Mouse (Mus musculus) WW6 (cell line): ENCODE measurements around the gene Plek2.
"Not testable (repeated sequence)": the region's sequence is repeated elsewhere in the genome, so short reads cannot be mapped to it uniquely, and the experiment has no call there.

Experiments
- DNase-seq: peaks from one replicate; pipeline ENCODE4 v3.0.0-alpha.2; 2013; ENCODE audit warnings: low read depth, low spot score

Gene Plek2

DNA sequence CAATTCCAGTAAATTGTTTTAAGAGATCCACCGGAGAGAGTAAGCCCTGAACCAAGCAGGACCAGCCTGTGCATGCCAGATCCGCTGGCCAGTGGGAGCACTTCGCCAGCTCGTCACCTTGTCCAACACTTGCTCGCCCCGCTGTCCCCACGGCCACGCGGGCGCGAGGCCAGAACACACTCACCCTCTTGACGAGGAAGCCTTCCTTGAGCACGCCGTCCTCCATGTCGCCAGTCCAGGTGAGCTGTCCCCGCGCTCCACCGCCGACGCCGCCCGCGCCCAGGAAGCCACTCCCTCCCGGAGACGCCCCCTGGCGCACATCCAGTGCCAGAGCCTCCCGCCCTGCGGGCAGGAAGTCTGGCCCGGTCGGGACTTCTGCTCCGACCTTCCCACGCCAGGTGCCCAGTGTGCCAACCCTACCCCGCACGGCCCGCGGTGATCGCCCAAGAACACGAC, at the start of gene Plek2:
Gene Plek2 (minus strand): TSS at position 258 of the 456 bp plus-strand sequence.
- no peak for DNase-seq

GRCm38 (mm10) chr12:78956405-78956804, 49.6 kb upstream of the Plek2 start:
- no peak for DNase-seq

- no peak for DNase-seq
Measured at GRCm38 (mm10) chr12:78952484-78952883, 45.7 kb upstream of the Plek2 start.

DNA sequence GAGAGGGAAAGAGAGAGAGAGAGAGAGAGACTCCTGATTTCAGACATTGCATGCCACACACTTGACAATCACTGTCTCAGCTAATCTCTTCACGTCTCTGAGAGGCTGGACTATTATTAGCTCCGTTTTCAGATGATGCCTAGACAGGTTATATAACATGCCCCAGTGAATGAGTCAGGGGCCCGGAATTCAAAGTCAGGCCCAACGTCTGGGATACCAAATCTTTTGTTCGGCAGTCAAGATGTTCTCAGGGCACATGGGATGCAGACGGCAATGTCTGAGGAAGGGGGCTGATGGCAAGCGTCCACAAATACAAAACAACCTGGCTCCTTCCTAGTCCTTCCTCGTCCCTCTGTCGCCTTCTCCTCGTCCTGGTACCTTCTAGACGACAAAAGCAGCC, 45.3 kb upstream of the Plek2 start:
- DNase-seq = no peak

DNA sequence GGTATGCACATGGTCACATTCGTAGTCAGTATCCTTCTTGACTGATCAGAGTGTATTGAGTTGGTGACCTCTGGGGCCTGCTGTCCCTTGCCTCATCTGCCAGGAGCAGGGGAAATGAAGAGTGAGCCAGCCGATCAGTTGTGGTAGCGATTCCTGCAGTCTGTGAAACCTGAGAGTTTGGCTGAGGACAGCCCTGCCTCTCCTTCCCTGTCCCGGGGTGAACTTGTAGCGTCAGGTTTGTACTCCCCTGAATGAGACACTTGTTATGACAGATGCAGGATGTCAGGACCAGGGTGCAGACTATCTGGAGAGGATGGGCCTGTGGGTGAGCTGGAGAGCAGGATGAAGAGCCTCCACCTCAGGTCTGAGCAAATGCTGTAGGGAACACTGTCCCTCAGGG, 40.9 kb upstream of the Plek2 start:
- DNase-seq = no peak

- DNase-seq = no peak
Measured at GRCm38 (mm10) chr12:78947161-78947560, 40.4 kb upstream of the Plek2 start.

DNA sequence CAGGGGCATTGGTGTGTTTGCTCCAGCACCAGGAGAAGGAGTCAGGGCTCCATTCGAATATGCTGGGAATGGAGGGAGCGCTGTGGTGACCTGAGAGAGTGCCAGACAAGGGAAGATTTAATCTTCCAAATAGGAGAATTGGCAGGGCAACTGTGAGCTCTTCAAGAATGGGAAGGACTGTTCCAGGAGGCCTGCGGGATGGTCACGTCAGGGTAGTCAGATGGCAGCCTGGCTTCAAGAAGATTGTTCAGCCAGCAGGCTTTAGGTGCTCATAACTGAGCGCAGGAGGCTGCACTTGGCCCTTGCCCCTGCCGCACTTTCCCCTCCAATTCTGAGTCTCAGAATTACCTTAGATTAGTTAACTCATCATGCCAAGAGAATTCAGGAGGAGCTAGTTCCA, 36.2 kb upstream of the Plek2 start:
- DNase-seq = no peak

DNA sequence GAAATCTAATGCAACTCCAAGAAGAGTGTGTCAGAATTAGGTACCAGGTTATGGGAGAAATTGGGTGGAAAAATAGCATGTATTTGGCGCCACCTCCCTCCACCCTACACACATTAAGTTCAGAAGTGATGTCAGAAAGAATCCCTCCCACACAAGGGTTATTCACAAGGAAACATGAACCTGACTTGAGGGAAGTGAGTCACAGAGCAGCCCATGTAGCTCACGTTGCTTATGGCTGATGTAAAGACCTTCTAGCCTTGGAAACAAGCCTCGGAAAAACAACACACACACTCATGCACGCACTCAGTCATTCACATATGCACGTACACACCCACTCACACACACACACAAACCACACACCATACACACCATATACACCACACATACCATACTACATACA, 33.3 kb upstream of the Plek2 start:
- DNase-seq = no peak

DNA sequence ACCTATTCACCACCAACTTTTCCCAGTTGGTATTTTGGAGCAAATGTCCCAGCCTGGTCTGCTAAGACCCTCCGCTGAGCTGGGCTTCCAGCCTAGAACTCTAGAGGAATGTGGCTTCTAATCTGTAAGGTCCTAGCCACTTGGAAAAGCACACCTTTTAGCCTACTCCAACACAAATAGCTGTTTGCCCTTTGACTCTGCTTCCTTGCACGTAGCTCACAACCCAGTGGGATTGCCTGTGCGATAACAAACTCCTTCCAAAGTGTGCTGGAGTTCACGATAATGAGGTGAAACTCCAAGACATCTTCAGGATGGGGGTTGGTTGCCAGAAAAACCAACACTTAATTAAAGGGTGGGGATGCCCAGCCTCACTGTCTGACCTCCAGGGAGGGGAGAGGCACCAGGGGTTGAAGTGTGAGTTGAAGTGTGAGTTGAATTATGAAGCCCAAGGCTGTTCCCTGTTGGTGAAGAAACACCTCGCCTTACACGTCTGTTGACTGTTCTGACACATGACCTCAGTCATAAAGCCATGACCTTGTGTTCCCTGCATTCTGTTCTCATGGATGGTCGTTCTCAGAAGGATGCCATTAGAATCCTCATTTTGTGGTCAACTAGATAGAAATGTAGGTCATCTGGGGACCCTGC, 32.8 kb upstream of the Plek2 start:
- DNase-seq = no peak

DNA sequence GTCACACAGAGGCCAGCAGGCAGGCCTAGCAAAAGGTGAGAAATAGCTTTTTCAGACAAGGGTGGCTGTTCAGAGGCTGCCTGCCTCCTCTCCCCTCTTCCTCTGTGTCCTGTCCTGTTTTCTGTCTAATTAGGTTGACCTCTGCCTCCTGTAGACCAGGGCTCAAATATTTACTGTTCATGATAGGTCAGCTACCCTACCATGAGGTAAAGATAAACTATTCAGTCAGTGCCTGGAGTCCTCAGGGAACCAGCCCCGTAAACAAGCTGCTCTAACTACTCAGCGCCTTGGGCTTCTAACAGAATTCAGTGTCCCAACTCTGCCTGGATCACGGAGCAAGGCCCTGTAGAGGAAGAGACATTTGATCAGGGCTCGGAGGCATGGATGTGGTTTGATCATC, 29.7 kb upstream of the Plek2 start:
- no peak for DNase-seq

- no peak for DNase-seq
Measured at GRCm38 (mm10) chr12:78929900-78930299, 23.1 kb upstream of the Plek2 start.

- no peak for DNase-seq
Measured at GRCm38 (mm10) chr12:78927287-78927686, 20.5 kb upstream of the Plek2 start.

- no peak for DNase-seq
Measured at GRCm38 (mm10) chr12:78923539-78924189, 16.9 kb upstream of the Plek2 start.

DNA sequence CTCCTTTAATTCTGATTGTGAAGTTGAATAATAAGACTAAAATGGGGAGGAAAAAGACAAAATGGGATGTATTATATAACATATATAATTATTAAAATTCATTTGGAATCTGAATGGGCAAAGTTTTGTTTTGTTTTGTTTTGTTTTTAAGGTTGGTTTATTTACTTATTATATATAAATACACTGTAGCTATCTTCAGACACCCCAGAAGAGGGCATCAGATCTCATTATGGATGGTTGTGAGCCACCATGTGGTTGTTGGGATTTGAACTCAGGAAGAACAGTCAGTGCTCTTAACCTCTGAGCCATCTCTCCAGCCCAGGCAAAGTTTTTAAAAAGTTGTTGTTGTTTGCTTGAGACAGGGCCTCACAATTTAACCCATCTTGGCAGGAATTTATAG, 16.2 kb upstream of the Plek2 start:
- DNase-seq = not testable (repeated sequence)

DNA sequence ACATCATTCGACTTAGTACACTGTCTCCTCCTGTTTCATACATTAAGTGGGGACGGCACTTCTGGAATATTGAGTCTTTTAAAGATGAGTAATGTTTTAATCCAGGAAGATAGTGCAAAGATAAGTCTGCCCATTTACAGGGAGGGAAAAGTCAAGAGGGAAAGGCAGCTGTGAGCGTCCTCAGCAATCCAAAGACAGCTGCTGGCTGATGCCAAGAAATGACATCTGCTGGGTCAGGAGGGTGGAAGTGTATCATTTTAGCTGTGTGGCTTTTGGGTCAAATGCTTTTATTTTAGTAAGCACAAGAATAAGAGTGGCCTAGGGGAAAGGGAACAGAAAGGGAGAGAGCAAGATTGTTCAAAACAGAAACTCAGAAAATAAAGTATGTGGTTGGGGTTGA, 15.3 kb upstream of the Plek2 start:
- no peak for DNase-seq

GRCm38 (mm10) chr12:78921421-78921820, 14.7 kb upstream of the Plek2 start:
- DNase-seq = no peak

DNA sequence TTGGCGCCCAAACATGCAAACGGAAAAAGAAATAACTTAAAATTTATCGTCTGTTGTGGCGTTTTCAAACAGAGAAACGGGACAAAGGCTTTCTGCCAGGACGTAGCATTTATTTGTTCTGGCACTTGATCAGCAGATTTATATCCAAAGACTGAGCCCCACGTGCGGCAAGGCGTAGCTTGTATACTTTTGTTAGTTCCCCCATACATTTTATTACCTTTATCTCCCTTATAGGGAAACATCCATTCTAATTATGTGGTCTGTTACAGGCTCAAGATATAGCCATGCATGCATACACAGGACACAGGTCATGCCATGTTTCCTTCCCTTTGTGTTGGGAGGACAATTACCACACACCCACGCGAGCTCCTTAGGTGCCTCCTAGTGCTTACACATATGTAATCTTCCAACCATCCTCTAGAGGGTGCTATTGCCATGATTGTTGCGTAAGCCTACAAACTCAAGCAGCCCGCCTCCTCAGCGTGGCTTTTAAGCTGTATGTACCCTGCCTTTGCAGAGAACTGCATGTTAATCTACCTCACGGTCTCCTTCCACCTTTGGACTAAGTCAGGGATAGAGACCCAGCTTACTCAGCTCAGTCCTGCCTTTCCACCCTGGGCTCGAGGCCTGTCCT, 12.4 kb upstream of the Plek2 start:
- DNase-seq = peak; percentile 54

- DNase-seq = peak; percentile 79
Measured at GRCm38 (mm10) chr12:78918227-78919078, 11.7 kb upstream of the Plek2 start.

GRCm38 (mm10) chr12:78916278-78916677, 9.5 kb upstream of the Plek2 start:
- DNase-seq = no peak

- DNase-seq = no peak
Measured at GRCm38 (mm10) chr12:78915561-78915960, 8.8 kb upstream of the Plek2 start.

DNA sequence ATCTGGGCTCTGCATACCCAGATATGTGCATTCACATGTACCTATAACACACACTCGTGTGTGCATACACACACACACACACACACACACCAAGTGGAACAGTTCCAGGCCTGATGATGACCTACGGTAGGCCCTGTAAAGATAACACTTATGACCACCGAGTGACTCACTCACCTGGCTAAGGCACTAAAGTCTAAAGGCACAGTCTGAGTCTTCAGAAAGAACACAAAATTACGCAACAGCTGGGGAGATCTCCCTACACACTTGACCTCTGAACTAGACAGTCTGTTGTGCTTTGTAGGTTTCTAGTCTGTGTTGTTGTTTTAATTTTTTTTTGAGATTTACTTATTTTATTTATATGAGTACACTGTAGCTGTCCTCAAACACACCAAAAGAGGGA, 7.7 kb upstream of the Plek2 start:
- DNase-seq = no peak
